Mouse (Mus musculus) ES-Bruce4 (cell line): ENCODE data around the gene Gm17268.

ENCODE experiments used
- CTCF ChIP-seq: IDR thresholded peaks from one replicate; pipeline ENCODE4 v1.8.1; 2011; ENCODE audit warnings: low read depth, low read length
- EP300 ChIP-seq: IDR thresholded peaks from 2 replicates; pipeline ENCODE4 v1.6.1; 2011; ENCODE audit warnings: low read depth, low read length; ENCODE audit not compliant: insufficient read depth
- POLR2A ChIP-seq: IDR thresholded peaks from one replicate; pipeline ENCODE4 v1.8.1; 2011; ENCODE audit warnings: low read length; ENCODE audit not compliant: insufficient read depth

DNA sequence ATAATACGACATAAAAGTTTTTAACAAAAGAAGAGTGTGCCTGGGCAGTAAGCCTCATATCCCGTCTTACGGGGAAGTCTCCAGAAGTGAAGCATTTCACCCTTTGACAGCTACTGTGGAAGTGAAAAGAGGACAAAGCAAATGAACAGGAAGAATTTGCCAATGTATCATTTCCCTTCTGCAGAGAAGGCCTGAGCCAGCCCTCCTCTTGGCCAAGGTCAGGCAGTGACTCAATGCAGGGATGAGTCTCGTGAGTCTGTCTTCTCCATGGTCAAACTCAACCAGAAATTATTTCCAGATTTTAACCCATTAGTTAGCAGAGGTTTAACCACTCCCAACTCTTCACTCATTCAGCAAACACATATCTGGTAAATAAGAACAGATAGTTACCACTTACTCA is 14.6 kb downstream of the Gm17268 start:
- TF ChIP-seq POLR2A (no peak), CTCF (no peak), EP300 (no peak)
